Mouse (Mus musculus): ENCODE results near the gene Phactr1.

- TF ChIP-seq POLR2A (IDR thresholded peaks at IDR 0.05; ENCODE audit: extremely low read depth, insufficient read depth, low read length) (no peak), CTCF (IDR thresholded peaks at IDR 0.05; ENCODE audit: low read depth, low read length) (no peak)
These were observed 39.7 kb downstream of the Phactr1 start for GRCm38 (mm10) chr13:42720135-42720534.
